9 mouse cellular contexts compared by ENCODE assay signal in the genomic region with DNA sequence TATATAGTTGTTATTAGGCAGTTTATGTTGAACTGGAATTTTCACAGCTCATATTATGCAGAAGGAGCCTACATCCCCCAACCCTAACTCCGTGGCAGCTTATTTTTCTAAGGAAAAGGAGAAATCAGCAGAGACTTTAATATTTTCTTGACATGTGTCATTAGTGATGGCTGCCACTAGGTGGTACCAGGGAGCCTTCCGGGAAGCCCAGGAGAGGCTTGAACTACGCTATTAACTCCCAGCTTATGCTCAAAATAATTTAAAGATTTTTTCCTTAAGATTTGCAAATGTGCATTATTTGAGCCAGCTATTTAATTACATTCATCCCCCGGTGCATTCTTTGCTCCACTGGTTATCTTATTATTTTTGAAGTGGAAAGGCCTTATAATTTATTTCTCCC.
DNase-seq lines count a peak whose midpoint lies in the region; ATAC-seq and TF ChIP-seq lines count a peak whose summit lies in the region.
"Had no signal": no experiment of that assay in that cellular context is flagged by ENCODE, and none has a peak within 500 bp of the region (broad histone marks: within the 10 kb centered on the region; RNA-seq: fewer than 3 reads in every experiment).

No protein-coding gene starts in this region.

- no peaks in the 10 kb centered on the region for H3K9me3 ChIP-seq in midbrain, embryonic 16.5 days (replicated peaks; ENCODE audit: control insufficient read depth, low read length, poor library complexity, severe bottlenecking)
- H3K9me3 ChIP-seq: limb, embryonic 15.5 days had no signal

- no peak overlapping the region for H3K9ac ChIP-seq in midbrain, embryonic 16.5 days (ENCODE audit: low read depth, low read length)
- H3K9ac ChIP-seq: limb, embryonic 15.5 days had no signal

- no peak overlapping the region for H3K27ac ChIP-seq in cortical plate, adult 2 months (ENCODE audit: insufficient read depth, low read length)
- no peak overlapping the region for H3K27ac ChIP-seq in midbrain, embryonic 16.5 days (ENCODE audit: low read length)
- H3K27ac ChIP-seq: limb, embryonic 15.5 days had no signal

- no peak overlapping the region for H3K4me3 ChIP-seq in cortical plate, adult 2 months (ENCODE audit: insufficient read depth, low read length)
- H3K4me3 ChIP-seq in midbrain, embryonic 16.5 days (ENCODE audit: low read depth, low read length), result no peak overlapping the region
- H3K4me3 ChIP-seq: limb, embryonic 15.5 days had no signal

- peak; percentile 11 to 46 for DNase-seq in layer of hippocampus, adult 18-20 months (ENCODE audit: low spot score in 2 of 2)
- DNase-seq in layer of hippocampus, adult 9-10 months (ENCODE audit: low spot score), result no peak
- peak; percentile 70 for DNase-seq in CD4-positive, CD25-positive, alpha-beta regulatory T cell, adult 2 months (ENCODE audit: low read depth, low spot score)
- DNase-seq in T-cell, adult 2 months (ENCODE audit: low spot score), result peak; percentile 20
- no peak for DNase-seq in urinary bladder, adult 2 months (ENCODE audit: low spot score)

- ATAC-seq in inflammation-experienced regulatory T-cells, adult 6 months, result peak; percentile 74
- peak; percentile 71 for ATAC-seq in midbrain, embryonic 16.5 days

- no peak overlapping the region for H3K4me2 ChIP-seq in midbrain, embryonic 16.5 days (ENCODE audit: low read length)
- H3K4me2 ChIP-seq: limb, embryonic 15.5 days had no signal

- WGBS in midbrain, embryonic 16.5 days, result 8% methylated on average over 4 of the region's 4 CpGs

- H3K36me3 ChIP-seq in midbrain, embryonic 16.5 days (ENCODE audit: control insufficient read depth, insufficient read depth, low read length), result no peaks in the 10 kb centered on the region
- H3K36me3 ChIP-seq: limb, embryonic 15.5 days had no signal

- H3K27me3 ChIP-seq in midbrain, embryonic 16.5 days (ENCODE audit: control insufficient read depth, insufficient read depth, low read depth, low read length), result no peaks in the 10 kb centered on the region

- peaks cover 2% of the 10 kb centered on the region; the same call in 1 of the 2 replicates for H3K4me1 ChIP-seq in cortical plate, adult 2 months (ENCODE audit: control insufficient read depth, insufficient read depth, low read length)
- H3K4me1 ChIP-seq in midbrain, embryonic 16.5 days (ENCODE audit: control insufficient read depth, insufficient read depth, low read length), result no peaks in the 10 kb centered on the region
- H3K4me1 ChIP-seq: limb, embryonic 15.5 days had no signal

- TF ChIP-seq POLR2A in cortical plate, adult 2 months (IDR thresholded peaks at IDR 0.05; ENCODE audit: extremely low read depth, insufficient read depth, low read length), result no peak

- peak; percentile 69 for TF ChIP-seq CTCF in cortical plate, adult 2 months (IDR thresholded peaks at IDR 0.05; ENCODE audit: extremely low read depth, insufficient read depth, low read length)

Comparison
In these comparisons a context has a peak if more than half of its experiments do, and no peak if none do; other contexts are left out.
1. DNase-seq: peak in layer of hippocampus, adult 18-20 months (2 of 2), CD4-positive, CD25-positive, alpha-beta regulatory T cell, adult 2 months (single experiment) and T-cell, adult 2 months (single experiment); none in layer of hippocampus, adult 9-10 months (single experiment) and urinary bladder, adult 2 months (single experiment).